In genomic region chr1:180811596-180812462, GRCm38 (mm10) we compare ENCODE assay signal across 8 mouse cellular contexts. TPM values are rescaled to one million over a fixed set of nuclear protein-coding genes. Genes with fewer than 3 reads are reported as not detected.
DNase-seq lines count a peak whose midpoint lies in the region; ATAC-seq and TF ChIP-seq lines count a peak whose summit lies in the region.

No protein-coding gene starts in this region.

- H3K27ac ChIP-seq in neural tube, embryonic 11.5 days (ENCODE audit: low read depth, low read length) = peak overlapping the region; percentile 99
- peak overlapping the region; percentile 100 for H3K27ac ChIP-seq in heart, embryonic 14.5 days (replicated peaks in 1 of 2; ENCODE audit: control insufficient read depth in 1 of 2, insufficient read depth in 1 of 2, low read depth in 2 of 2, low read length in 2 of 2)
- peak overlapping the region; percentile 100 for H3K27ac ChIP-seq in limb, embryonic 14.5 days (replicated peaks; ENCODE audit: low read depth, low read length)
- peak overlapping the region; percentile 100 for H3K27ac ChIP-seq in neural tube, embryonic 13.5 days (replicated peaks)

- H3K4me2 ChIP-seq in neural tube, embryonic 11.5 days (ENCODE audit: low read depth) = peak overlapping the region; percentile 39
- H3K4me2 ChIP-seq in heart, embryonic 14.5 days (ENCODE audit: low read length) = peak overlapping the region; percentile 60
- peak overlapping the region; percentile 49 for H3K4me2 ChIP-seq in limb, embryonic 14.5 days (replicated peaks; ENCODE audit: low read depth, low read length, severe bottlenecking)
- H3K4me2 ChIP-seq in neural tube, embryonic 13.5 days = peak overlapping the region; percentile 65

- DNase-seq in neural tube, embryonic 11.5 days (ENCODE audit: low spot score) = no peak
- DNase-seq in neural tube, embryonic 10.5 days (ENCODE audit: extremely low spot score, low spot score) = no peak
- DNase-seq in ZHBTc4 (ENCODE audit: low read depth, low spot score) = peak; percentile 63
- DNase-seq in limb, embryonic 14.5 days (ENCODE audit: low spot score) = no peak
- no peak for DNase-seq in frontal cortex, postnatal 14 days (ENCODE audit: low spot score in 2 of 2)
- DNase-seq in gastrocnemius, postnatal 14 days = no peak

- peak overlapping the region; percentile 100 for H3K9ac ChIP-seq in neural tube, embryonic 11.5 days (ENCODE audit: low read length)
- H3K9ac ChIP-seq in heart, embryonic 14.5 days (ENCODE audit: low read length) = peak overlapping the region; percentile 100
- peak overlapping the region; percentile 100 for H3K9ac ChIP-seq in limb, embryonic 14.5 days (ENCODE audit: low read depth, low read length, severe bottlenecking)
- H3K9ac ChIP-seq in neural tube, embryonic 13.5 days = peak overlapping the region; percentile 100

- H3K36me3 ChIP-seq in neural tube, embryonic 11.5 days (ENCODE audit: control insufficient read depth, insufficient read depth, low read length) = peaks cover 22% of the 10 kb centered on the region
- H3K36me3 ChIP-seq in heart, embryonic 14.5 days (ENCODE audit: control insufficient read depth, insufficient read depth, low read length) = peaks cover 44% of the 10 kb centered on the region
- H3K36me3 ChIP-seq in limb, embryonic 14.5 days (ENCODE audit: control insufficient read depth, insufficient read depth, low read length) = peaks cover 37% of the 10 kb centered on the region
- H3K36me3 ChIP-seq in neural tube, embryonic 13.5 days = peaks cover 35% of the 10 kb centered on the region

- 7% methylated on average over 27 of the region's 27 CpGs for WGBS in neural tube, embryonic 11.5 days
- 3% methylated on average over 27 of the region's 27 CpGs for WGBS in heart, embryonic 14.5 days
- WGBS in limb, embryonic 14.5 days = 2% methylated on average over 27 of the region's 27 CpGs
- 6% methylated on average over 27 of the region's 27 CpGs for WGBS in neural tube, embryonic 13.5 days

- ATAC-seq in neural tube, embryonic 11.5 days (ENCODE audit: insufficient read depth, low FRiP score, low TSS enrichment) = no peak
- no peak for ATAC-seq in heart, embryonic 14.5 days (ENCODE audit: insufficient number of reproducible peaks, insufficient read depth, low FRiP score, low read depth)
- no peak for ATAC-seq in limb, embryonic 14.5 days (ENCODE audit: low FRiP score, low read depth)
- no peak for ATAC-seq in neural tube, embryonic 13.5 days (ENCODE audit: low read depth)

- H3K4me1 ChIP-seq in neural tube, embryonic 11.5 days (ENCODE audit: control insufficient read depth, insufficient read depth, low read length) = peaks cover 11% of the 10 kb centered on the region; the same call in 1 of the 2 replicates
- H3K4me1 ChIP-seq in heart, embryonic 14.5 days (ENCODE audit: control insufficient read depth in 2 of 2, insufficient read depth in 2 of 2, low read length in 2 of 2) = peaks cover 3 to 33% of the 10 kb centered on the region in 2 experiments; a peak in 3 of 4 replicates
- H3K4me1 ChIP-seq in limb, embryonic 14.5 days (ENCODE audit: control insufficient read depth, insufficient read depth, low read length) = peaks cover 30% of the 10 kb centered on the region
- peaks cover 61% of the 10 kb centered on the region for H3K4me1 ChIP-seq in neural tube, embryonic 13.5 days (replicated peaks)

- intact Hi-C loops in gastrocnemius, postnatal 14 days (cut with DNase I; ENCODE audit: low total_unique reads) = loop anchor here (5.0 kb wide), 1 partner anchor 35 kb away; no protein-coding TSS in a partner anchor

- H3K27me3 ChIP-seq in neural tube, embryonic 11.5 days (ENCODE audit: control insufficient read depth, insufficient read depth, low read length) = no peaks in the 10 kb centered on the region
- no peaks in the 10 kb centered on the region for H3K27me3 ChIP-seq in heart, embryonic 14.5 days (ENCODE audit: control insufficient read depth, insufficient read depth, low read length)
- no peaks in the 10 kb centered on the region for H3K27me3 ChIP-seq in limb, embryonic 14.5 days (ENCODE audit: control insufficient read depth, insufficient read depth, low read length)
- no peaks in the 10 kb centered on the region for H3K27me3 ChIP-seq in neural tube, embryonic 13.5 days

- no peak for TF ChIP-seq POLR2A in limb, embryonic 14.5 days (IDR thresholded peaks at IDR 0.05; ENCODE audit: borderline replicate concordance, extremely low read depth, insufficient read depth, insufficient read length)

- H3K9me3 ChIP-seq in neural tube, embryonic 11.5 days (ENCODE audit: control insufficient read depth, low read length) = no peaks in the 10 kb centered on the region
- H3K9me3 ChIP-seq in heart, embryonic 14.5 days (ENCODE audit: control insufficient read depth, low read length) = no peaks in the 10 kb centered on the region
- no peaks in the 10 kb centered on the region for H3K9me3 ChIP-seq in limb, embryonic 14.5 days (ENCODE audit: control insufficient read depth, low read length)
- no peaks in the 10 kb centered on the region for H3K9me3 ChIP-seq in neural tube, embryonic 13.5 days

- peak overlapping the region; percentile 99 for H3K4me3 ChIP-seq in neural tube, embryonic 11.5 days (ENCODE audit: low read depth, low read length)
- H3K4me3 ChIP-seq in heart, embryonic 14.5 days (ENCODE audit: control insufficient read depth in 1 of 2, insufficient read depth in 1 of 2, low read depth in 1 of 2, low read length in 2 of 2) = peak overlapping the region; percentile 98 to 100
- peak overlapping the region; percentile 95 for H3K4me3 ChIP-seq in limb, embryonic 14.5 days (replicated peaks; ENCODE audit: low read length)
- peak overlapping the region; percentile 97 for H3K4me3 ChIP-seq in neural tube, embryonic 13.5 days

RNA-seq across cellular contexts. Expression of gene H3f3a, which starts 1.9 kb away (rescaled TPM):
- 3,301 and 3,463 TPM in 2 replicates for polyA plus RNA-seq in neural tube, embryonic 11.5 days (2014; fragmentation: Nextera tagmentation; extraction: Ambion mirVana)
- 1,749 and 1,827 TPM in 2 replicates for polyA plus RNA-seq in heart, embryonic 14.5 days (2014; fragmentation: Nextera tagmentation; extraction: Ambion mirVana)
- 1,296 and 1,586 TPM in 2 replicates for polyA plus RNA-seq in limb, embryonic 14.5 days (2012; rRNA removed)
- polyA plus RNA-seq in limb, embryonic 14.5 days (2014; fragmentation: Nextera tagmentation; extraction: Ambion mirVana) = 2,743 and 2,800 TPM in 2 replicates
- 3,608 and 3,867 TPM in 2 replicates for polyA plus RNA-seq in neural tube, embryonic 13.5 days (2015; fragmentation: Nextera tagmentation; extraction: Ambion mirVana)
- total RNA-seq in gastrocnemius, postnatal 14 days (2021) = 100 to 1,000 TPM; 448 to 473 TPM

RNA-seq across cellular contexts. Expression of gene Sde2, which starts 39.1 kb away (rescaled TPM):
- 34.7 and 37.8 TPM in 2 replicates for polyA plus RNA-seq in neural tube, embryonic 11.5 days (2014; fragmentation: Nextera tagmentation; extraction: Ambion mirVana)
- 22.3 TPM in 2 replicates for polyA plus RNA-seq in heart, embryonic 14.5 days (2014; fragmentation: Nextera tagmentation; extraction: Ambion mirVana)
- polyA plus RNA-seq in limb, embryonic 14.5 days (2012; rRNA removed) = 24.6 and 29.8 TPM in 2 replicates
- 30.9 and 33.0 TPM in 2 replicates for polyA plus RNA-seq in limb, embryonic 14.5 days (2014; fragmentation: Nextera tagmentation; extraction: Ambion mirVana)
- 25.7 and 33.7 TPM in 2 replicates for polyA plus RNA-seq in neural tube, embryonic 13.5 days (2015; fragmentation: Nextera tagmentation; extraction: Ambion mirVana)
- 1 to 10 TPM; 8.4 to 8.5 TPM for total RNA-seq in gastrocnemius, postnatal 14 days (2021)
